Mouse (Mus musculus): ENCODE results near the gene Pacrg. TPM values are rescaled to one million over a fixed set of nuclear protein-coding genes. Genes with fewer than 3 reads are reported as not detected.

The Pacrg gene
- total RNA-seq, 2 experiments from 2014 or later, result 0.25 to 0.48 TPM

- ATAC-seq (ENCODE audit: poor library complexity, severe bottlenecking), result no peak
Measured at GRCm38 (mm10) chr17:10498935-10499655, 341.0 kb downstream of the Pacrg start.

DNA sequence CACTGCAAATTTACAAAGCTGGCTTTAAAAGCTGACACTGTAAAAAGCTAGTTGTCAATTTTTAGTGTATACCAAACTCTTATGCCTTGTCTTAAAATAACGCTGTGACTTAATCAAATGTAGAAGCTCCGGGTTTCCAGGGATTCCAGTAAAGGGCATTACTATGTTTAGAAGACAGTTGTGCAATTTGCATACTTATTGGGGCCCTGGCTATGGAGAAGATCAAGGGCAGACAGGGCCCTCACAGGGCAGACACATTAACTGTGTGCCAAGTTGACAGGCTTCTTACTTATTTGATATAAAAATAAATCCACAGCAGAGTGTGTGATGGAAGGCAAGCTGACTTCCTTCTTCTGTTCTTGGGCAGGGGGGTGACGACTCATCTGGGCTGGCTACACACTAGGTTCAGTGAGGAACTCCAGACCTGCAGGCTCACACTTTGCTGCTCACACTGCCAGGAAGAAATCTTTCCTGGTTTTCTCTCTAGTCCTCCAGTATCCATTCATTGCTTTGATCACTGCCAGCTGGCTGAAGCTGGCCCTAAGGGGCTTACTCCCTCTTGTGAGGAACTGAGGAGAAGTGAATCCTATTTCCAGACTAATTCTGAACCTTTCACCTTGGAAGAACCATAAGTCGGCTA lies 342.2 kb downstream of the Pacrg start:
- ATAC-seq (ENCODE audit: poor library complexity, severe bottlenecking), result no peak

GRCm38 (mm10) chr17:10496066-10496465 lies 344.0 kb downstream of the Pacrg start:
- ATAC-seq (ENCODE audit: poor library complexity, severe bottlenecking), result no peak

GRCm38 (mm10) chr17:10495588-10495987 lies 344.5 kb downstream of the Pacrg start:
- no peak for ATAC-seq (ENCODE audit: poor library complexity, severe bottlenecking)

GRCm38 (mm10) chr17:10493124-10493523 lies 347.0 kb downstream of the Pacrg start:
- no peak for ATAC-seq (ENCODE audit: poor library complexity, severe bottlenecking)

DNA sequence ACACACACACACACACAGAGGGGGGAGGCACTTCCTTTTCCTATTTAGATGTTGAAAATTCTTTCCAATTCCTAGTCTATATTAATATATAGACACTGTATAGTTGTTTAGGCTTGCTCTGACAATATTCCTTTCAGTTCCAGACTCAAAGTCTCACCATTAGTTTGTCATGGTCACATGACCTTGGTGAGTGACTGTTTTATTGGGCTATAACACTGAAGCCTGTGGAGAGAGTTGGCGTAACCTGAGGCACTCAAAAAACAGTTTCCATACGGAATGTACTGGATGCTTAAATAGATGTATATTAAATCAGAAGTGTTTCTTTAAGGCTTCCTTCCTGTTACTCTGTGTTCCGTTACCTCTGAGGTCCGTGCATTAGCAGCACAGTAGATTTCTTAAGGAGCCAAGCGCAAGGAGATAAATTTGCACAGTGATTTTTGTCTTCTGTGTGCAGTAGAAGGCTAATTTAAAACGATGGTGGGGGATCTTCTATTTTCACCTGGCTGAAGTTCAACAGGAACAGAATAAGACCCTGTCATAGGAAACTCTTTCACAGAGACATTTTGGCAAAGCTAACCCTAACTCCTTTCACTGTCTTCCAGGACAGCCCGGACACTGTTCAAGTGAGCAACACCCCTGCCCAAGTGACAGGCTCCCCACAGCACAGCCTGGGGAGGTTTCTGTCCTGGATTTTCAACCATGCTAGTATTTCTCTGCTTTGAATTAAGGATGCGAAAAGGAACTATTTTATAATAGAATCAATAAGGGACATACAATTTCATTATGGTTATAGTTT lies 349.5 kb downstream of the Pacrg start:
- no peak for ATAC-seq (ENCODE audit: poor library complexity, severe bottlenecking)

- ATAC-seq (ENCODE audit: poor library complexity, severe bottlenecking), result no peak
Measured at GRCm38 (mm10) chr17:10488873-10489272, 351.2 kb downstream of the Pacrg start.

DNA sequence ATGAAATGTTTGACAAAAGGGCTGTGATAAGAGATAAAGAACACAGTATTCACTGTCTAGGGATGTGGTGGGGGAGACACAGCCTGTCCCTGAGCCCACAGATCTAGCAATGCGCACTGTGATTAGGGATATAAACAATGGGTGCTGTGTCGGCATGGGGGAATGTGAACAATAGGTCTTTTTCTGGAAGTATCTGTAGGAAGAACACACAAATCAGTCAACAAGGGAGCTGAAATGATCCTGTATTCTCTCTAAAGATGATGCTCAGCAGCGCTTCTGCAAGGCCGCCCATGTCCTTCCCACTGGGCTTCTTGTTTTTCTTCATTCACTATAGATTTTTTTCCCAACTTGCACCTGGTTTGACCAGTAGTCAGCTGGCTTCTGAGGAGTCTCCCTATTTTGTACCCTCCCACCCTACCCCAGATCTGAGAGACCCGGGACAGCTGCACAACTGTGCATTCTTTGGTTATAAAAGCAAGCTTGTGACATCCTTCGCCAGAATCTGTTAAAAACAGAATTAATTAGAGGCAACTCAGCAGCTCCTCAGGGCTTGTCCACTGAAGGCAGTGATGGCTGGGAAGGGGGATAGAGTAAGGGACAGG lies 356.1 kb downstream of the Pacrg start:
- no peak for ATAC-seq (ENCODE audit: poor library complexity, severe bottlenecking)

GRCm38 (mm10) chr17:10481081-10481480 lies 359.0 kb downstream of the Pacrg start:
- ATAC-seq (ENCODE audit: poor library complexity, severe bottlenecking), result no peak

GRCm38 (mm10) chr17:10479020-10479707 lies 360.9 kb downstream of the Pacrg start:
- no peak for ATAC-seq (ENCODE audit: poor library complexity, severe bottlenecking)

GRCm38 (mm10) chr17:10478377-10478776 lies 361.7 kb downstream of the Pacrg start:
- no peak for ATAC-seq (ENCODE audit: poor library complexity, severe bottlenecking)

- ATAC-seq (ENCODE audit: poor library complexity, severe bottlenecking), result no peak
Measured at GRCm38 (mm10) chr17:10476807-10477206, 363.3 kb downstream of the Pacrg start.

DNA sequence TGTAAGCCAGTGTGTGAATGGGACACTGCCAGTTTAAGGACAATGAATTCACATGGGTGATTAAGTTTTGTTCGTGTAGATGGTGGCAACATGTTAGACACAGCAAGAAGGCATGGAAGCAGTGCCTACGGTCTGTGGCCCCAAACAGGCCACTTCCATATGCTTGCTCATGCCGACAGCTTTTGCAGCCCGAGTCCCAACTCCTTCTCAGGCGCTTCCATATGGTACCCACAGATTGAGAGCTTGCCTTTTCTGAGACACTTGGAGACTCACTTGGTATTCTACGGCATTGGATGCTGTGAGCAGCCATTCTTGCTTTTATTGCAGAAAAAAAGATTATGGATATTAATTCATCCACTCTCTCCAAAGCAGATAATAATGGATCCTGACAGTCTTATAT lies 365.1 kb downstream of the Pacrg start:
- no peak for ATAC-seq (ENCODE audit: poor library complexity, severe bottlenecking)

DNA sequence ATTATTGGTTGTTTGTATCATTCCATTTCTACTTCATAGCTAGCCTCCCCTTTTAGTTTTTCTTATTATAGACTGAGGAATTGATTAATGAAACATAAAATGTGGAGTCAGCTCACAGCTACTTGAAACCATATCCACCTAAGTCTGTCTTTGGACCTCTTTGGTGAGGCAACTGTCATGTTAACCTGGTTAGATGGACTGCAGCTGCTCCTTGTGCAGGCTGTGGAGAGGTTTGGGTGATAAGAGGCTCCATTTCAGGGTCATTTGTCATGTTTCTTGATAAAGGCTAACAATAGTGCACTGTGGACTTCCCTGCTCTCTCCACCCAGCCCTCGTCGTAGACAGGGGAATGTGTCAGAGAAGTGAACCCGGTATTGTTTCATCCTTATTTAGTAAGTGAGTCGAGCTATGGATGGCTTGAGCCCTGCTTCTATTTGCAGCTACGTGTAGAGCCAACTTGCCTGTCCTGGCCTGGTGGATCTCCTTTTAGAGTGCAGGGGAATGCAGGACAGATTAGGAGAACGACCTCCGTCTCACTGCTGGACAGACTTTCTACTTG lies 366.2 kb downstream of the Pacrg start:
- ATAC-seq (ENCODE audit: poor library complexity, severe bottlenecking), result no peak

DNA sequence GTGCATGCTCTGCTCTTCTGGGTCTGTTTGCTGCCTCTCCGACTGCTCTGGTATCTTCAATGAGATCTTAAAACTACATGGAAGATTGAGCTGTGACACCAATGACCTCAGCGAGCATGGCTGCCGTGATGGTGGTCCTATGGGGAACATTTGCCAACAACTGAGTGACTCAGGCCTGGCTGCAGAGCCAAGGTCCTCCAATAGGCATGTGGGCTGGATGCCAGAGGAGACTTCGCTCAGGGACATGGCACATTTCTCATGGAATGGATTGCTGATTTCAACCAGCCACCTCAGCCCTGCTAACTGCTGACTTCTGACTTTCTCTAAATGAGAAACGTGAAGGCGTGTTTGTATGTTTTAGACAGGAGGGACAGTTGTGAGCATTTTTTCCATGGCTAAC lies 366.9 kb downstream of the Pacrg start:
- ATAC-seq (ENCODE audit: poor library complexity, severe bottlenecking), result no peak

DNA sequence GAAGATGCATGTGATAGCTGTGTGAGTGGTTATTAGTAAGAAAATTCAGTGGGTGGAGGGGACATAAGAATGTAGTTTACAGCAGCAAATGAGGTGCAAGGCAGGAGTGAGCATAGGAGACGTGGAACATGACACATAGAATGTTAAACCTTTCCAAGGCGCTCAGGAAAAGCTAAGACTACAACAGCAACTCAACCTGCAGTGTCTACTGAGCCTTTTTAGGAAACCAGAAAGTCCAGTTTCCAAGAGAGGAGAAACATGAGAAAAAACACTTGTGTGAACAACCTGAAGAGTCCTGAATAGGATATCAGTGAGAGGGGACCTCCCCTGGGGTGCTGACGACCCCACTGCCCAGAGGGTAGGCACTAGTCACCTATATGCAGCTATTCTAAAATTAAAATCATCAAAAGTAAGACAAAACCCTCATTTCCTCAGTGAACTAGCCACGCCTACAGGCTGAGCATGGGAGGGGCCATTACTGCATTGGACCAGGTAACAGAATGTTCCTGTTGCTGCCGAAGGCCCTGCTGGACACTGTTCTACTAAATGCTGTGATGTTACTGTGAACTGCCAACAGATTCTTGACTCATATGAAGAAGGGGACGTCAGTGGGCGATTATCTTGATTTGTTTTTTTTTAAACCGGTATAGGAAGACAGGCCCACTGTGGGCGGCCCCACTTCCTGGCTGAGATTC lies 370.1 kb downstream of the Pacrg start:
- no peak for ATAC-seq (ENCODE audit: poor library complexity, severe bottlenecking)

DNA sequence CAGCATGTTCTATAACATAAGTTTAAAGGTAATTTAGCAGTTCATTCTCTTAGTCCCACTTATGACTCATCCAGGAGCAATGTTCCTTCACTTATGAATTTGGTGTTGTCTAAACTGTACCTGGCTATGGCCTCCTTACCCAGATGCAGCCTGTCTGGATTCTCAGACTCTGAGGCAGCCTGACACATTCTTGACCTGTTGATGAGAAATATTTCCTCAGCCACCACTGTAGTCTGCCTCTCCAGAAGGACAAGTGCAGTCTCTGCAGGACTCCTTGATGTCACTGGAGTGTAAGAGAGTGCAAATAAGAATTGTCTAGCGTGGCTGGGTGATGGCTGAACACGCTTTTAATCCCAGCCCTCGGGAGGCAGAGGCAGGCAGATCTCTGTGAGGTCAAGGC lies 373.0 kb downstream of the Pacrg start:
- no peak for ATAC-seq (ENCODE audit: poor library complexity, severe bottlenecking)

DNA sequence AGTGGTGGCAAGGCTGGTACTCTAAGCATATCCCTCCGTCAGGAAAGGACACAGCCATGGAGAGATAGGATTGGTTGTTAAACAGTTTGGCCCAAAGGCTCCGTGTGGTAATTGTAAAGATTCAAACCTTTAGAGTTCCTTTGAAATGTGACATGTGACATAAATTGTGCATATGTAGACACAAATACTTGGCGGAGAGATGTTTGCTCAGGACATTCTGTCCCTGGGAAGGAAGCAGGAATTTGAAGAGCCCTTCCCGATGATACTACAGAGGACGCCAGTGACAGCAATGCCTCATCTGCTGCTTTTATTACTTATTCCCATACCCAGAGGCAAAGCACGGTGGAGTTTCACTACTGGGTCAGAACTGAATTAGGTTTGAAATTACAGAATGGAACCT lies 374.6 kb downstream of the Pacrg start:
- no peak for ATAC-seq (ENCODE audit: poor library complexity, severe bottlenecking)

DNA sequence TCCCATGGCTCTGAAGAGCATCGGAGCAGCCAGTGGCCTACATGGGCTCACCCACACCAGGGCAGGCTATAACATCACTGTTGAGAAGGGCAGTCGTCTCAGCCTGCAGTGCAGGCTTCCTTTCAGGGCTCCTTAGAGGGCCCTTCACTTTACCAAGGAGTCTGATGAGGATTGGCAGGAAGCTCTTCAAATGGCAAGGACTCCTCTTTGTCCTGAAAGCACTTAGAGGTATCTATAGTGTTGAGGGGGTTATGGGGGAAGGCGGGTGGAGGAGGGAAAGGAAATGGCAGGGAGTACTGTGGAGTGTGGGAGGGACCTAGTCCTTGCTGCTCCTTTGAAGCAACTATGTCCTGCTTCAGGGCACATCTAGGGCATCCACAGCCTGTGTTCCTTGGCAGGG lies 375.4 kb downstream of the Pacrg start:
- no peak for ATAC-seq (ENCODE audit: poor library complexity, severe bottlenecking)

- no peak for ATAC-seq (ENCODE audit: poor library complexity, severe bottlenecking)
Measured at GRCm38 (mm10) chr17:10463626-10464025, 376.5 kb downstream of the Pacrg start.
